Mouse (Mus musculus): ENCODE measurements around the gene Cdh11.

DNA sequence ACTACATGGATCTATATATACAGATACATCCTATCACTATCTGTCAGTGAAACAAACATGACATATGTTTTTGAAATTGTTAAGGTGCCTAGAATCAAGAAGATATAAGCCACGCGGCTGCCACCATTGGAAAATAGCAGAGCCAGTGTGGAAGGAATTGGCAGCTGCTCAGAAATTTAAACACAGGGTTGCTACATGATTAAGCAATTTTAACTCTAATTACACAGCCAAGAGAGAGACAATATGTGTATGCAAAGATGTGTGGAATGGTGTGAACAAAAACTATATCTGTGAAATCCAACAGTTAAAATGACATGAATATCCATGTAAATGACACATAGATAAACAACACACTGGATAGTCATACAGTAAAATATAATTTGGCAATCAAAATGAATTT is 128.9 kb downstream of the Cdh11 start:
- TF ChIP-seq CTCF (IDR thresholded peaks at IDR 0.05; ENCODE audit: low read depth, low read length) (no peak), POLR2A (IDR thresholded peaks at IDR 0.05; ENCODE audit: extremely low read depth, insufficient read depth, low read length) (no peak)
